Mouse (Mus musculus): Measurements from ENCODE around the gene Ttc28.

The Ttc28 gene

GRCm38 (mm10) chr5:111055507-111055906 is 175.9 kb downstream of the Ttc28 start:
- no peak for DNase-seq

DNA sequence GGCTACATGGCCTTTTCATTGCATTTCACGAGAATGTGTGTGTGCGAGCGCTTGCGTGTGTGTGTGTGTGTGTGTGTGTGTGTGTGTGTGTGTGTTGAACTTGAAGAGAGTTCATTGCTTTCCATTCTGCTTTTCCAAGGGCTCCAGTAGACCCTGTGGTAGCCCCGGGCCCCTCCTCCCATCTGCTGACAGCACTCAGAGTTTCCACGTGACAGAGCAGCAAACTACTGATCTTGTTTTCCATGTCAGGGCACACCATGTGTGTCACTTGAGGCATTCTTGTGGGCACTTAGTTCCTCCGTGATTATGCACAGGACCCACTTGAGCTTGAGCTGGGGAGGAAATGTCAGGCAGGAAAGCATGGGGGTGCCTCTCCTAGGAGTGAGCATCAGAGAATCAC is 177.5 kb downstream of the Ttc28 start:
- DNase-seq = peak in 1 of 2 experiments; percentile 16

DNA sequence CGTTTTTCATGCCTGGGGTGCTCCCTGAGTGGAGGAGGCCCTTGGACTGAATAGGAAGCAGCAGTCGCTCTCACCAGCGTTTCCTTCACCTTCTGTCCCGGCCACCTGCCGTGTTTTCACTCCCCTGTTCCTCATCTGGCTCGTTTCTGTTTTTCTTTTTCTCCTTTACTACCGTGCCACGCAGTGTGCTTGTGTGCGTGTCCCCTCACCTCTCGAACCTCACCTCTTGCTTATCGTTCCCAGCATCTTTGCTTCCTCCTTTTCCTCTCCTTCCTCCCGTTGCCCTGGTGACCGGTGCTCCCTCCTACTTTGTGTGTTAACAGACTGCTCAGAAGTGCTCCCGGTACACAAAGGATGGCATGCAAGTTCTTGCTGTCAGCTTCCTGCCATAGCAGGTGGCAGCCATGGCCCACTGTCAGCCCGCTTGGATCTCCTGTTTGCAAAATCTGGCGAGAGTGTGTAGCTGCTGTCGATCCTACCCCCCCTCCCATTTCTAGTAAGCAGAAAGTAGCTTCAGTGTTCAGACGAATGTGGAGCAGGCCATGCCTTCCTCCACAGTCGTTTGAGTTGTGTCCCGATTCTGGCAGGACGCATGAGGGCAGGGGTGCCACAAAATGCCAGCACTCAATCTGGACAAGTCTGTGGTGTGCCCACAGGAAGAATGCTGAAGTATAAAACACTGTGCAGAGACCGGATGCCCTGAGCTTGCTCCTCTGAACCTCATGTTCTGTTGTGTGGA is 179.0 kb downstream of the Ttc28 start:
- peak; percentile 25 to 49 for DNase-seq

GRCm38 (mm10) chr5:111059140-111059921 is 179.7 kb downstream of the Ttc28 start:
- peak; percentile 42 to 45 for DNase-seq

GRCm38 (mm10) chr5:111060246-111060745 is 180.7 kb downstream of the Ttc28 start:
- DNase-seq = no peak

DNA sequence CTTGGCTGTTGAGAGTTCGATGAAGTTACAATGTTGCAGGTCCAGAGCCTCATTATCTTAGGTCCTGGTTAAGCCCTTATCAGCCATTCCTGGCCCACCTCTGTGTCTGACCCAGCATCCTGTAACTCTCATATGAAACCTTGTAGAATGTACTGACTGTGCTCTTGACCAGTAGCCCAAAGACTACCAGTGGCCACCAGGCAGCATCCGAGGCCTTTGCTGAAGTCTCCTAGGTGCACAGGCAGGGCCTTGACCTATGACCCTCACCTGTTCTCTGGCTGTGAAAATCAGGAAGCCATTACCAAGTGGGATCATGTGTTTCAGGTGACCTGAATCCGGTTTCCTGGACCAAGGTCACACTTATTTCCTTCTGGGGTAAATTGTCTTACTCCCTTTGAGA is 183.6 kb downstream of the Ttc28 start:
- no peak for DNase-seq

GRCm38 (mm10) chr5:111063991-111064390 is 184.4 kb downstream of the Ttc28 start:
- no peak for DNase-seq

DNA sequence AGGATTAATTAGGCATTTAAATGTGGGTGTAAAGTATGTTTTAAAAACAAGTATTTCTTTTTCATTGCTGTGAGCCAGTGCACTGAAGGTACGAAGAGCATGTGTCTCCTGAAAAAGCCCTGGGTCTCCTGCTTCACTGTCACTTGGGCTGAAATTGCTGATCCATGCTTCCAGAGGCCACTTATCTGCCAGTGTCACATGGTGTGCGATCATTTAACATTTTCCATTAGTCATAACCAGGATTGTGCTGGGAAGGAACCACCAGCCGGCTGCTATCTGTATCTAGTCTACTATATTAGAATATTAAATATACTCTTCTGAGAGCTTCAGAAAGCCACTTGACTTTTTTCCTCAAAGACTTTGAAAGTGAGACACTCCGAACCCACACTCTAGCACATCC is 186.2 kb downstream of the Ttc28 start:
- no peak for DNase-seq

- DNase-seq = no peak
Observed at GRCm38 (mm10) chr5:111069503-111069902, 189.9 kb downstream of the Ttc28 start.

- DNase-seq = no peak
Observed at GRCm38 (mm10) chr5:111069931-111070330, 190.3 kb downstream of the Ttc28 start.

DNA sequence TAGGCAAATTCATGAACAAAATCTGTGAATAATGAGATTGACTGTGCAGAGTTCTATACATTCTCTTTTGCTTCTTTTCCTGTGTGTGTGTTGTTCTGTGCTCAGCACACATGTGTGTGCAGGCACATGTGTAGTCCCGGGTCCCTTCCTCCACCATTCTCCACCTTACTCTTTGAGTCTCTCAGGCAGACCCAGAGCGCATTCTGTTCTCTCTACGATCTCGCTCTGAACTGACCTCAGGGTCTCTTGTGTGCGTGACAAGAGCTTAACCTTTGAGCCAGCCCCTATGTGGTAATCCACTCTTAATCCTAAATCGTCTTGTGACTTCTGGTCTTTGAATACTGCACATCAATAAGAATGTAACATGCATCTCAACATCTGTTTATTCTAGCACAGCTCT is 190.8 kb downstream of the Ttc28 start:
- DNase-seq = no peak

DNA sequence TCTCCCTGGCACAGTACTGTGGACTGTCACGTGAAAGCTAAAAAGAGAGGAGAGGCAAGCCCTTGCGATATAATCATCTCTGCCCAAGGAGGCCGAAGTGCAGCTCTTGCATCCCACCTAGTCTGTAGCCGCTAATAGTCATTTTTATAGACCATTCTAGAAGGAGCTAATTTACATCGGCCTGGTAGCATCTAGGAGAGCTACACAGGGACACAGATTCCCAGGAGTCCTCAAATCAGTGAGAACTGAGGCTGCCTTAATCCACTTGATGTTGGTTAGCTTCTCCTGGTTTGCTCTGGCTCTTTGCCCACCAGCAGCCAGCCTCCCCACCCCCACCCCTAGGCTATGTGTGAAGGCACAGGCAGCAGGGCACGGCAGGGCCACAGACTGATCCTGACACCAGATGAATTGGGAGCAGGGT is 193.7 kb downstream of the Ttc28 start:
- DNase-seq = no peak

GRCm38 (mm10) chr5:111074050-111074449 is 194.4 kb downstream of the Ttc28 start:
- no peak for DNase-seq

- no peak for DNase-seq
Observed at GRCm38 (mm10) chr5:111075841-111076240, 196.2 kb downstream of the Ttc28 start.

DNA sequence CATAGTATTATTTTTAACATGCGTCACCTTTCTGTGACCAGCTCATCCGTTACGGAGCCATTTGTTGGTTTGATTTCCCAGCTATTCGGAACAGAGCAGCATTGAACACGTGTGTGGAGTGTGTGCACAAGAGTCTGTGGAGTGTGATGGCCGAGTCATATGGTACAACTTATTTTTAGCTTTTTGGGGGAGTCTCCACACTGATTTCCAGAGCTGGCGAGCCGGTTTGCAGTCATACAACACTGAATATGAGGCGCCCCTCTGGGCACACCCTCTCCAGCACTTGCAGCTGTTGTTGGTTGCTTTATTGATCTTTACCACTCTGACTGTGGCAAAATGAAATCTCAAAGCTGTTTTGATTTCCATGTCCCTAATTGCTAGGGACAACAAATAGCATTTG is 197.7 kb downstream of the Ttc28 start:
- no peak for DNase-seq

- DNase-seq = no peak
Observed at GRCm38 (mm10) chr5:111080601-111081000, 201.0 kb downstream of the Ttc28 start.

DNA sequence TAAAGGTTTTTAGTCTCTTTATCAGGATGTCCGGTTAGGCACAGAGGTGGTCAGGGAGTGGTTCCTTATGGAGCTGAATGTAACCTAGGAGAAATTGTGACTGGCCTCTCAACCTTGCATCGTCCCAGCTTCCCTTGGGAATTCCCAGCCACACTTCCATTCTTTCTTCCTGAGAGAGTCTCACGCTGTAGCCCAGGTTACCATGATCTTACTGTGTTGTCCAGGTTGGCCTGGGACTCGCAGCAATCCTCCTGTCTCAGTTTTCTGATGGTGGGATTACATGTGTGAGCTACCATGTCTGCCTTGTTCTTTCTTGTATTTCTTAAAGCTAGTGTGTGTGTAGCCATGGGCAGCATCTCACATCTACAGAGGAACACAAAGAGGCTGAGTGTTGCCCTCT is 206.2 kb downstream of the Ttc28 start:
- DNase-seq = no peak

GRCm38 (mm10) chr5:111096750-111097149 is 217.1 kb downstream of the Ttc28 start:
- DNase-seq = no peak

DNA sequence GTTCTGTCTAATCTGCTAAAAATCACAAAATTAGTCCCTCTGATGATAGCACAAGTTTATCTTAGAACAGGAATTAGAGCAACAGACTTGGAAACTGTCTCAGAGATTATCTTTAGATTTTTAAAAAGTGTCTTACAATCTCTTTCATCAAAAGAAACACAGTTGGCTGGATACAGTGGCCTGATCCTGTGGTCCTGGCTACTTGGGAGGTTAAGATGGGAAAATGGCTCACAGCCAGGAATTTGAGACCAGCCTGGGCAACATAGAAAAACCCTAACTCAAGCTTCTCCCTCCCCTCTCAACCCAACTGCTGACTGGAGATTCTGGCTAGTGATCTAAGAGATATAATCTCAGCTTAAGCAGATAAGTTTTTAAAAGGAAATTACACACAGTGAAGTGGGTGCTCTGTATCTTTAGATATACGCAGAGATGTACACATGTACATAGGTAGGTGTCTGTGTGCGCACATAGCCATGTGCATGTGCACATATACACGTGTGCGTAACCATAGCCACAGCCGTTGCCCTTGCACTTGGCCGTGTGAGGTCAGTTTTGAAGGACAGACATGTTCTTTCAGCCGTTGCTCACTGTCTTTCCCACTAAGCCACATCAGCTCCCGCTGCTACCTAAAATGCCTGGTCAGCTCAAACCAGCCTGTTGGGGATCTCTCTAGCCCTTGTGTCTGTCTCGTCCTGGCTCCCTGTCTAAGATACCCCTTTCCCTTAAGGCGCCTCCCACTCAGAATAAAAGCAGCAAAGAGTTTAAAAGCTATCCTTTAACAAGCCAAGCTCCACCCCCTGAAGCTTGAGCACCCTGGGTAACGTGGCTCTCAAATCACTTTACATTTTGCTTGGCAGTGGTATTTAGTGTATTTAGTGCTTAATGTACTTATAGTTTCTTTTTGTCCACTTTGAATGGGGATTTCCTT is 217.9 kb downstream of the Ttc28 start:
- no peak for DNase-seq

- no peak for DNase-seq
Observed at GRCm38 (mm10) chr5:111098516-111099274, 219.1 kb downstream of the Ttc28 start.

DNA sequence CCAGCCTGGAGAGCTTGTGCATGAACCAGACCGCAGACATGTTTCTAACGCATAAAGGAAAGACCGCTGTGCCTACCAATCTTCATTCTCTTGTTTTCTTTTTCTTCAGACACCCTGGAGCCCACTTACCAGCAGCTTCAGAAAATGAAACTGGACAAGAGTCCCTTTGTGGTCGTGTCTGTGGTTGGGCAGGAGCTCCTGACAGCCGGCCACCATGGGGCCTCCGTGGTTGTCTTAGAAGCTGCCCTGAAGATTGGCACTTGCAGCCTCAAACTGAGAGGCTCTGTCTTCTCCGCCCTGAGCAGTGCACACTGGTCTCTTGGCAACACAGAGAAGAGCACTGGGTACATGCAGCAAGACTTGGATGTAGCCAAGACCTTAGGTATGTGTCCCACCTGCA is 221.0 kb downstream of the Ttc28 start:
- DNase-seq = no peak

GRCm38 (mm10) chr5:111101383-111101932 is 221.9 kb downstream of the Ttc28 start:
- DNase-seq = no peak

Measured in thymus, postnatal 36 days (tissue).